Mouse (Mus musculus): Measurements from ENCODE around the gene AC161166.1. TPM values are rescaled to one million over a fixed set of nuclear protein-coding genes. Genes with fewer than 3 reads are reported as not detected.

Gene AC161166.1
- not detected for total RNA-seq (2021)
- long read RNA-seq = 0 reads

- no peak for DNase-seq (ENCODE audit: low spot score in 2 of 2)
Measured at GRCm38 (mm10) chr7:24512355-24512754, at the start of gene AC161166.1. Gene AC161166.1 (minus strand): TSS chr7:24512455.

DNA sequence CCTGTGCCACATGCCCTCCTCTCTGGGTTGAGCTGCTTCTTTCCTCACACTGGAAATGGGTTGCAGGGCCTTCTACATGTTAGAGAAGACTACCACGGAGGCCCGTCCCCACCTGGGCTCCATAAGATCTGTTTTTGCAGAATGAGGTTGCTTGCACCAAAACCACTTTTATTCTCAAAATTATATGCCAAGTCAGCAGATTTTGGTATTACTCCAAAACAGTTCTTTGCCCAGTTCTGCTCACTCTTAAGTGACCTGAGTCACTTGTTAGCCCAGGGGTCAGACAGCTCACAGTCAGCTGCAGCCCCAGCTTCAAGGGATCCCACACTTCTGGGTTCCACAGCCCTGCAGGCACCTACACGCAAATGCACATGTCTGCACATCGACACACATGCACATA, 49.2 kb upstream of the AC161166.1 start:
- DNase-seq (ENCODE audit: low spot score in 2 of 2) = no peak

GRCm38 (mm10) chr7:24555786-24556185, 43.5 kb upstream of the AC161166.1 start:
- no peak for DNase-seq (ENCODE audit: low spot score in 2 of 2)

DNA sequence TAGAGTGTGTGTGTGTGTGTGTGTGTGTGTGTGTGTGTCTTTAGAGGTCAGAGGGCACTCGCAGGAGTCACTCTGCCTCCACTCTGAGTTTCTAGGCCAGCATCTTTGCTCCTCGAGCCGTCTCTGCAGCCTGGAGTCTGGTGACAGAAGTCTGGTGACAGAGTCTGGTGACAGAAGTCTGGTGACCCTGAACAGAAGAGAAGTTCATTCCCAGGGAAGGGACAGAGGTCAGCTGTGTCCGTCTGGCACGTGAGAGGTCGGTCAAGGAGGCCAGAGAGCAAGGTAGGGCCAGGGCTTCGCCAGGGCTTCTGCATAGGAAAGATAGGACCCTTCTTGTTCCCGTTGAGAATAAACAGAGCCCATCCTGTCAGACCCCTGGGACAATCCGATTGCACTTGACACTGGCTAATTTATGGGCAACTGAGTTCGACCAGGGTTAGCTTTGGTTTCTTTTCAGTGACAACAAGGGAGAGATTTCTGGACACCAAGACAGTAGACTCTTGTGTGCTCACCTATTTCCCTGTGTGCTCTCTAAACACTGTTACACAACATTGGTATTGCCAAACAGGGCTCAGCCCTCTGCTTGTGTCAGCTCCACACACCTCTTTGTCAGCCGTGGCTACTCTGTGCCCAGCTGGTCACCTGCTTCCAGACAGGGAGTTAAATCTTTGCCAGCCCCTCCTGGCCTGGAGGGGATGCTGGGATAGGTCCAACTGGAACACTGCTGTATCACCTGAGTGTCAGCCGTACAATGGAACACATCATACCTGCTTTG, 39.9 kb upstream of the AC161166.1 start:
- no peak for DNase-seq (ENCODE audit: low spot score in 2 of 2)

GRCm38 (mm10) chr7:24547534-24548036, 35.3 kb upstream of the AC161166.1 start:
- no peak for DNase-seq (ENCODE audit: low spot score in 2 of 2)

DNA sequence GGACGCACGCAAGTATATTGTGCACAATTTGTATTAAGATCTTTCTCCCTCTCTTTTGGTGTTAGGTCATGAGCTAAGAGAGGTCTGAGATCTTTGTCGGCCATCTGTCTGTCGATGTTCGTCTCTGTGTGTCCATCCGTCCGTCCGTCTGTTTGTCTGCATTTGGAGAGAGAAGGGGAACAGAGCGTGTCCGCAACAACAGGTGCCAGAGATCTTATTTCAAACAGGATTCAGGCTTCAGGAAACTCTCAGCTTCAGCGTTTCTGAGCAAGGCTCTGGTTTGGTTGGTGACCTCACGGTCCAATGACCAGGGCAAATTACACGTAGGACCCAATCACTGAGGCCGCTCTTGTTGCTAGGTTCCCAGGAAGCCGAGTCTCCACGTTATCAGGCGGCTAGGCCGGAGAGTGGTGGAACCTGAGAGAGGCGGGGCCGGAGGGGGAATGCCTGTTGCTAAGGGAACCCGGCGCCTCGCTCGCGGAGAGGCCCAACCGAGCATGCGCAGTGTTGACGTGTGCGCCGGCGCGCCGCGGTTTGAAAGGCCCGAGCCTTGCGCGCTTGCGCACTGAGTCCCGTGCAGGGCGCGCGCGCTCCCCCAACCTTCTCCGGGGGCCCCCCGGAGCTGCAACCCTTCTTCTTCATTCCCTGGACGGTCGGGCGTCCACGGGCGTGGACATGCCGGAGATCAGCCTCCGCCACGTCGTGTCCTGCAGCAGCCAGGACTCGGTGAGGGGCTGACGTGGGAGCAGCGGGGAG, 34.6 kb upstream of the AC161166.1 start:
- DNase-seq (ENCODE audit: low spot score in 2 of 2) = peak; percentile 98 to 99

DNA sequence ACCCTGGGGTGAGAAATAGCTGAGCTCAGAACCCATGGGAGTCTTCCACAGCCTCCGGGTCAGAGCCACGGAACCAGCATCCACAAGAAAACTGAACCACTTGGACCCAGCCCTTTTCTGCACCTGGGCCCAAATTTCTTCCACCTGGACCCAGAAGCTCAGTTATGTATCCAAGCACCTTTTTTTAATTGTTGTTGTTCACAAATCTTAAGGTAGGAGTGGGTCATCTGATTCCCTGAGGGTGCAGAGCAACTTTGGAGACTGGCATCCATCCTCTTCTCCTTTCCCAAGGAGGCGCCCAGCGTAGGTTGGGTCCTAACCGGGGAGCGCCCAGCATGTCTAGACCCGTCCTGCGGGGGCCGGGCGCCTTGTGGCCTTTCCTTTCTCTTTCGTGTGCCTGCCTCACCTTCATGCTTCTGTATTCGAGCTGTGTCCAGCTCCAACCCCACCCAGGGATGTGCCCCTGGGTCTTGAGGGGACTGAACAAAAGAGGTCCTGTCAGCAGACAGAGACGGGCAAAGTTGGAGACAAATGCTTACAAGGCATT, 33.9 kb upstream of the AC161166.1 start, which contains the start of the genes Pinlyp and Xrcc1:
Pinlyp (minus strand) TSS at position 51 of the 547 bp plus-strand sequence.
Xrcc1 (plus strand) TSS at position 222 of the 547 bp plus-strand sequence.
- no peak for DNase-seq (ENCODE audit: low spot score in 2 of 2)

DNA sequence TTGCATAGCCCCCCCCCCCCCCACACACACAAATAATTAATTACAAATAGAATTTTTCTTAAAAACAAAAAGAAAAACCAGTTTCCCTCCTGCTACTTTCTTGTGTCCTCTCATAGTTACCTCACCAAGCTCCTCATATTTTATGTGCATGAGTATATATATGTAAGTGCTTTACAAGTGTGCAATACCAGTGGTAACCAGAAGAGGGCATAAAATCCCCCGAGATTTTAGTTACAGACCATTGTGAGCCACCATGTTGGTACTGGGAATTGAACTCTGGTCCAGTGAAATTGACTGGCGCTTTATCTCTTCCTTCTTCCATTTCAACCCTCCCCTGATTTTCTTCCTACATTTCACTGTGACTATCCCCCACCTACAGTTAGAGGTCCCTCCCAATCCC, 32.3 kb upstream of the AC161166.1 start:
- no peak for DNase-seq (ENCODE audit: low spot score in 2 of 2)

GRCm38 (mm10) chr7:24539686-24540085, 27.4 kb upstream of the AC161166.1 start:
- no peak for DNase-seq (ENCODE audit: low spot score in 2 of 2)

GRCm38 (mm10) chr7:24538701-24539100, 26.4 kb upstream of the AC161166.1 start:
- no peak for DNase-seq (ENCODE audit: low spot score in 2 of 2)

- DNase-seq (ENCODE audit: low spot score in 2 of 2) = peak; percentile 31 to 55
Measured at GRCm38 (mm10) chr7:24538154-24538553, 25.9 kb upstream of the AC161166.1 start.

- DNase-seq (ENCODE audit: low spot score in 2 of 2) = no peak
Measured at GRCm38 (mm10) chr7:24537591-24537990, 25.3 kb upstream of the AC161166.1 start.

- no peak for DNase-seq (ENCODE audit: low spot score in 2 of 2)
Measured at GRCm38 (mm10) chr7:24537081-24537480, 24.8 kb upstream of the AC161166.1 start.

DNA sequence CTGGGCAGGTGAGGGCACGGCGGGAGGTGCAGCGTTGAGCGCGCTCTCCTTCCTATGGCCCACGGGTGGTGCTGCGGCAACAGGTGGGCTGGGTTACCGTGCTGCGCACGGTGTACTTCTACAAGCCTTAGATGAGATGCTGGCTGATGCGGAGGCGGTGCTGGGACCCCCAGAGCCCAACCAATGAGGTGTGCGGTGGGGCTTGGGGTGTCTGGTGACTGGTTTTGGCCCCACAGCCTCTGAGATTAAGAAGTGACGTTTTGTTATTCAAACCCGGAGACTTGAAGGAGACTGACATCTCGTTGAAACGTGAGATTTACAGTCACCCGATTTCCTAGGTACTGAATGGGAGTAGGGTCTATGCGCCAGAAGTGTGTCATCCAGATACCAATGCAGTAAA, 22.0 kb upstream of the AC161166.1 start:
- no peak for DNase-seq (ENCODE audit: low spot score in 2 of 2)

- DNase-seq (ENCODE audit: low spot score in 2 of 2) = no peak
Measured at GRCm38 (mm10) chr7:24533806-24534205, 21.6 kb upstream of the AC161166.1 start.

DNA sequence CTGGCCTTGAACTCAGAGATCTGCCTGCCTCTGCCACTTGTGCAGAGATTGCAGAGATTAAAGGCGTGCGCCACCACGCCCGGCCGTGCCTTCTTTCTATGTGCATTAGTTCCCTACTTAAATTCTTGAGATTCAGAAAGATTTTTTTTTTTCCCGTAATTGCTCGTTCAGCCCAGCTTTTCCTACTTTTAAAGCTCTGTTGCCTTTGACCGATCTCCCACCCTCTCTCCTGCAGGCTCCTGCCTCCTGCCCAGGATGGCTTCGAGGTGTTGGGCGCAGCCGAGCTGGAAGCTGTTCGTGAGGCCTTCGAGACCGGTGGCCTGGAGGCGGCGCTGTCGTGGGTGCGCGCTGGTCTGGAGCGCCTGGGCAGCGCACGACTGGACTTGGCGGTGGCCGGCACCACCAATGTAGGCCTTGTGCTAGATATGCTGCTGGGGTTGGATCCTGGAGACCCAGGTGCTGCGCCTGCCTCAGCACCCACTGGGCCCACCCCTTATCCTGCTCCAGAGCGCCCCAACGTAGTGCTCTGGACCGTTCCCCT, 20.8 kb upstream of the AC161166.1 start:
- no peak for DNase-seq (ENCODE audit: low spot score in 2 of 2)

DNA sequence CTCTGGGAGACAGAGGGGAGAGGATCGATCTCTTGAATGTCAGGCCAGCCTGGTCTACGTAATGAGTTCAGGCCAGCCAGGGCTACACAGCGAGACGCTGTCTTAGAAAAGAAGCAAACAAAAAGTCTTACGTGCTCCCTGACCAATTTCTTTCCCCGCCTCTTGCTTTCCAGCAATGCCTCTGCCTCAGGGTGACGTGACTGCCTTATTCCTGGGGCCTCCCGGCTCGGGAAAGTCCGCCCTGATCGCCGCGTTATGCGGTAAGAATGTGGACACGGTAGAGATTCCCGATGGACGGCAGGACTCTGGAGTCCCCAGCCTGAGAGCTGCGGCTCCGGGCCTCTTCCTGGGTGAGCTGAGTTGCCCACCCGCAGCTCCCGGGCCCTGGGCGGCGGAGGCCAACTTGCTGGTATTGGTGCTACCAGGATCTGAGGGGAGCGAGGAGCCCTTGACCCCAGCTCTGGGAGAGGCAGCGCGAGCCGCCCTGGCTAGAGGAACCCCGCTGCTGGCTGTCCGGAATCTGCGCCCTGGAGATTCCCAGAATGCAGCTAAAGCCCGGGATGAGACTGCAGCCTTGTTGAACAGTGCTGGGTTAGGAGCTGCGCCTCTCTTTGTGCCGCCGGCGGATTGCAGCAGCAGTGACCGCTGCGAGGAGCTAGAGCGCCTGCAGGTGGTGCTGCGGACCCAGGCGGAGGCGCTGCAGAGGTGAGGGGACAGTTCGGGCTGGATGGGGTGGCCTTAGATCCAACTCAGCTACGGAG, 19.1 kb upstream of the AC161166.1 start:
- DNase-seq (ENCODE audit: low spot score in 2 of 2) = peak; percentile 78 to 86

GRCm38 (mm10) chr7:24530062-24530931, 18.0 kb upstream of the AC161166.1 start, which contains the start of gene Irgq:
Gene Irgq (plus strand): TSS chr7:24530689.
- DNase-seq (ENCODE audit: low spot score in 2 of 2) = peak; percentile 99

GRCm38 (mm10) chr7:24529580-24529979, 17.3 kb upstream of the AC161166.1 start:
- DNase-seq (ENCODE audit: low spot score in 2 of 2) = peak in 1 of 2 experiments; percentile 28

DNA sequence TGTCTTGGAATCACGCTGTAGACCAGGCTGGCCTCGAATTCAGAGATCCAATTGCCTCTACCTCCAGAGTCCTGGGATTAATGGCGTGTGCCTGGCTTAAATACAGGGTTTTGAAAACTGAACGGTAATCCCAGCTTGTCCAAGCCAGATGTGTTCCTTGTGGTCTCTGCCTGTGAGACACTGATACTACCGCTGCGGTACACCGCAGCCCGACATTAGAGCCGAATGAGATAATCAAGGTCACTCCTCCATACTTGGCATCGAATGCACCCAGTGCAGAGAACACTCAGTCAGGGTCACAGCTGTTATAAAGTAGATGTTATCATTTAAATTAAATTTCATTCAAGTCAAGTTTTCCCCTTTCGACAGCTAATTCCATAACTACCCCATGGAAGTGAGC, 16.6 kb upstream of the AC161166.1 start:
- DNase-seq (ENCODE audit: low spot score in 2 of 2) = no peak
